Mouse (Mus musculus) liver, adult 2 months (tissue): ENCODE data around the gene Tcf19. TPM values are rescaled to one million over a fixed set of nuclear protein-coding genes. Genes with fewer than 3 reads are reported as not detected.
A peak's percentile ranks its signal among the peaks of the same experiment; 100 is the strongest.

Source experiments
- DNase-seq: peaks from one replicate; pipeline ENCODE4 v3.0.0-alpha.2; 2011; ENCODE audit warnings: low read depth, low spot score; ENCODE audit errors: extremely low read depth
- H3K27ac ChIP-seq: fragments of 200-500 bp; replicated peaks from 2 replicates; pipeline ENCODE4 v1.5.1; 2012; ENCODE audit warnings: low read depth, mild to moderate bottlenecking, control low read depth, inconsistent platforms, low read length; ENCODE audit not compliant: insufficient read depth
- H3K27me3 ChIP-seq: fragments of 200-500 bp; 2 replicates; pipeline ENCODE4 v1.6.1; 2012; ENCODE audit warnings: mild to moderate bottlenecking, moderate library complexity, low read length, inconsistent platforms; ENCODE audit not compliant: control insufficient read depth, insufficient read depth
- H3K36me3 ChIP-seq: fragments of 200-500 bp; 2 replicates; pipeline ENCODE4 v1.6.1; 2012; ENCODE audit warnings: low read length, inconsistent platforms; ENCODE audit not compliant: control insufficient read depth, insufficient read depth
- H3K4me1 ChIP-seq: fragments of 200-500 bp; 2 replicates; pipeline ENCODE4 v1.6.1; 2011; ENCODE audit warnings: low read length; ENCODE audit not compliant: control insufficient read depth, insufficient read depth
- H3K4me3 ChIP-seq: fragments of 200-500 bp; 2 replicates; pipeline ENCODE4 v1.5.1; 2011; ENCODE audit warnings: low read depth, mild to moderate bottlenecking, control low read depth, low read length, moderate library complexity; ENCODE audit not compliant: insufficient read depth
- H3K79me2 ChIP-seq: fragments of 200-500 bp; 2 replicates; pipeline ENCODE4 v1.6.1; 2012; ENCODE audit warnings: inconsistent platforms, mild to moderate bottlenecking, low read length, moderate library complexity; ENCODE audit not compliant: control insufficient read depth, insufficient read depth
- H3K9ac ChIP-seq: fragments of 200-500 bp; 2 replicates; pipeline ENCODE4 v1.6.1; 2012; ENCODE audit warnings: low read depth, mild to moderate bottlenecking, control low read depth, inconsistent platforms, low read length
- CTCF ChIP-seq: fragments of 200-500 bp; IDR thresholded peaks from 2 replicates; pipeline ENCODE4 v1.5.1; 2011; ENCODE audit warnings: low read depth, low read length, control low read depth
- POLR2A ChIP-seq: fragments of 200-500 bp; IDR thresholded peaks from 2 replicates; pipeline ENCODE4 v1.6.1; 2011; ENCODE audit warnings: low read length, control low read depth; ENCODE audit not compliant: insufficient read depth; ENCODE audit errors: extremely low read depth
- WGBS: fragments of 180-500 bp; shearing (Covaris S2); methylation state at CpG from one replicate; pipeline ENCODE4 v1.1.7; 2018; 5-methylcytosine and 5-hydroxymethylcytosine counted together
- polyA plus RNA-seq: library from polyadenylated mRNA; depleted of rRNA; stranded (reverse); fragments of >200 nt; gene quantifications from 2 replicates; pipeline ENCODE4 v1.2.3, GENCODE M21; 2012
- total RNA-seq: library from RNA; depleted of rRNA; stranded (reverse); fragments of >200 nt; gene quantifications from 2 replicates; pipeline ENCODE4 v1.2.3, GENCODE M21; 2014

The Tcf19 gene
- total and polyA plus RNA-seq, 2 experiments = 1.9 to 3.1 TPM

DNA sequence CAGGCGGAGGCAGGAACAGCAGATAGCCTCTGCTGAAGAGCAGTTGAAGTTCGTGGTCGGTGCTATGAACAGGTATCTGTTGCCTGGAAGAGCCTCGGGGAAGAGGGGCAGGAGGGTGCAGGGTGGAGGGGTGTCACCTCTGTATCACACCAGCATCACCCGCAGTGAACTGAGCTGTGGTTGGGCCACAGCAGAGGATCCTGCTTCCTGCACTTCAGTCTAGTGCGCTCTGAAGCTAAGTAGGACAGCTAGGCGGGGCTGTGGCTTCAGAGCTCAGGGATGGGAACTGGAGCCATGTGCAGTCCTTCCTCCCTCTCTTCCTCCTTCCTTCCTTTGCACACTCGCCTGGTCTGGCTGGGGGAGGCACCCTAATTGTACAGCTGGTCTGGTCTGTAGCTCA, 10.0 kb upstream of the Tcf19 start:
- no peak overlapping the region for H3K4me3 ChIP-seq
- TF ChIP-seq POLR2A (no peak), CTCF (no peak)
- H3K79me2 ChIP-seq = no peaks in the 10 kb centered on the region
- H3K9ac ChIP-seq = no peak overlapping the region
- H3K27ac ChIP-seq = no peak overlapping the region
- 86% methylated on average over 8 of the region's 8 CpGs for WGBS
- no peak for DNase-seq
- H3K27me3 ChIP-seq = no peaks in the 10 kb centered on the region
- H3K36me3 ChIP-seq = no peaks in the 10 kb centered on the region
- H3K4me1 ChIP-seq = no peaks in the 10 kb centered on the region

DNA sequence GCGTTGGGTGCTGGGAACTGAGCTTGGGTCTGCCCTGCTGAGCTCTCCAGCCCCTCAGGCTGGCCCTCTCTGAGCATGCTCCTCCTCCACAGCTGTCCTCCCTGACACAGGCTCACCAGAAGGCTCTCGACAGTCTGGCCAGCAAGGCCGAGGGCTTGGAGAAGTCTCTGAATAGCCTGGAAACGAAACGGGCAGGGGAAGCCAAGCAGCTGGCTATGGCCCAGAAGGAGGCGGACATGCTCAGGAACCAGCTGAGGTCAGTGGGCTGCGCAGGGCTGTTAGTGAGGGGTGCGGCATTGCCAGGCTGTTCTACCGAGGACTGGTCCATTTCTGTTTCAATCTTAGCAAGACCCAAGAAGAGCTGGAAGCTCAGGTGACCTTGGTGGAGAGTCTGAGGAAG, 7.7 kb upstream of the Tcf19 start:
- Histone ChIP-seq H3K79me2 (no peaks in the 10 kb centered on the region), H3K27me3 (no peaks in the 10 kb centered on the region), H3K4me1 (no peaks in the 10 kb centered on the region), H3K27ac (no peak overlapping the region), H3K4me3 (no peak overlapping the region), H3K36me3 (no peaks in the 10 kb centered on the region), H3K9ac (no peak overlapping the region)
- DNase-seq = no peak
- no peak for TF ChIP-seq POLR2A
- no peak for TF ChIP-seq CTCF
- 95% methylated on average over 9 of the region's 9 CpGs for WGBS

DNA sequence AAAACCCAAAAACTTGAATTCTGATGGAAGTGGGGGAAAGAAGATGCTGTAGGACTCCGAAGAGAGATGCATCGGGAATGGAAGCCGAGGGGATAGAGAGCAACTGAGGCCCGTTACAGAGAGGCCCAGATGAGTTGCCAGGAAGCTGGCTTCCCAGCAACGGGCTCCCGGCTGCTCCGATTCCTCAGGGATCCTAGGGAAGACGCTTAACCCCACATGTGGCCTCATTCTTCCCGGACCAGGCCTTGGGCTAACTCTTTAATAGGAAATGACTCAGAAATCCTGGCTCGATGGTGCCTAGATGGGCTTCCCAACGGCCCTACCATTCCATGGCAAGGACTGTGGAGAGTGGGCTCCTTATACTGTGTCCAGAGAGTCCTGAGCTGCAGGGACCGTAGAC, 902 bp upstream of the Tcf19 start:
- DNase-seq = no peak
- H3K4me3 ChIP-seq = peak overlapping the region; percentile 22; the same call in 1 of the 2 replicates
- peaks cover 4% of the 10 kb centered on the region for H3K4me1 ChIP-seq
- no peaks in the 10 kb centered on the region for H3K36me3 ChIP-seq
- WGBS = 19% methylated on average over 12 of the region's 12 CpGs
- H3K9ac ChIP-seq = no peak overlapping the region
- TF ChIP-seq CTCF = no peak
- TF ChIP-seq POLR2A = no peak
- H3K27ac ChIP-seq = no peak overlapping the region
- no peaks in the 10 kb centered on the region for H3K79me2 ChIP-seq
- H3K27me3 ChIP-seq = no peaks in the 10 kb centered on the region

DNA sequence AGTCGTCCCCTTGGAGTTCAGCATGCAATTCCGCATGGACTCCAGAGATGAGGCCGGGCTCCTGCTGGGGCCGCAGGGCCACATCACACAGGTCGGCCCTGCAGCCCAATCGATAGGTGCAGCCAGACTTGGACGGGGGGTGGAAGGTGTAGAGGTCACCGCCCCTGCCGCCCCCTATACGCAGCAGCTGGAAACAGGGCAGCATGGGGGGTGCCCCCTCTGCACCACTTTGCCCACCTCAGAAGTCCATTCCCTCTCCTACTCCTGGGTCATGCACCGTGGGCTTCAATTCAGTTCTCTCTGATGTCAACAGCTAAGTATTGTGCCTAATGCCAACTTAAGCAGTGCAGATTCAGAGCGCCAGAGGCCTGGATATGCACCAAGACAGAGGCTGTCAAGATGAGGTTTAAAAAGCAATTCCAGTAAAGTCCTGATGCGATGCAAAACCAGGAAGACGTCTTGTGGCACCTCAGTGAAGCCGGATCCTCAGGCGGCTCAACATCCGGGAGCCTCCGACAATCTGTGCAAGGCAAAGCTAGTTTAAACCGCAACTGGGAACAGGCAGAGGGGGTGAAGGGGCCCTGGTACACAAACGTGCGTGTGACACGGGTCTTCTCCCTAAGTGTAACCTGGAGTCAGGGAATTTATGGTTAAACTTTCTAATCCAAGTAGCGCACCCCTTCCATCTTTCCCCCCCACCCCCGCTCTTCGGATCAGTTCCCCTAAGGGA, 548 bp downstream of the Tcf19 start:
- H3K27ac ChIP-seq = no peak overlapping the region
- peak overlapping the region; percentile 24 for H3K9ac ChIP-seq
- H3K79me2 ChIP-seq = no peaks in the 10 kb centered on the region
- 7% methylated on average over 25 of the region's 25 CpGs for WGBS
- TF ChIP-seq POLR2A (no peak), CTCF (no peak)
- no peaks in the 10 kb centered on the region for H3K36me3 ChIP-seq
- H3K27me3 ChIP-seq = no peaks in the 10 kb centered on the region
- peaks cover 4% of the 10 kb centered on the region for H3K4me1 ChIP-seq
- DNase-seq = no peak
- H3K4me3 ChIP-seq = peak overlapping the region; percentile 53

DNA sequence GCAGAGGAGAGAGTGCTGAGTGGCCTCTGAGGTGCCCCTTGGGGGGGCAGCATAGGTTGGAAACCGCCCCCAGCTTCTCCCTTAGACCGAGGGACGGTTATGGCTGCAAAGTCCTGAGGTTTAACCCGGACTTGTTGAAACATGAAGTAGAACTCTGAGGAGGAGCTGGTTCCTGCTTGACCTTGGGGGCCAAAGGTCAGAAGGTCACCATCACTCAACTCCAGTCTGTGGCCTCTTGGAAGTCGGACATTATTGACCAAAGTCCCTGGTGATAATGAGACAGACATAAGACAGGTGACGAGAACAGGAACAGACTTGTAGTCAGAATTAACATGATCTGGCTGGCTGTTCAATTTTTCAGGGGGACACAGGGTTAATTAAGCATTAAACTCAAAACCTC, 1.9 kb downstream of the Tcf19 start:
- Histone ChIP-seq H3K27ac (no peak overlapping the region), H3K36me3 (no peaks in the 10 kb centered on the region), H3K27me3 (no peaks in the 10 kb centered on the region), H3K79me2 (no peaks in the 10 kb centered on the region), H3K4me1 (peaks cover 4% of the 10 kb centered on the region), H3K4me3 (no peak overlapping the region), H3K9ac (no peak overlapping the region)
- WGBS = 81% methylated on average over 6 of the region's 6 CpGs
- TF ChIP-seq CTCF = no peak
- no peak for TF ChIP-seq POLR2A
- DNase-seq = no peak

DNA sequence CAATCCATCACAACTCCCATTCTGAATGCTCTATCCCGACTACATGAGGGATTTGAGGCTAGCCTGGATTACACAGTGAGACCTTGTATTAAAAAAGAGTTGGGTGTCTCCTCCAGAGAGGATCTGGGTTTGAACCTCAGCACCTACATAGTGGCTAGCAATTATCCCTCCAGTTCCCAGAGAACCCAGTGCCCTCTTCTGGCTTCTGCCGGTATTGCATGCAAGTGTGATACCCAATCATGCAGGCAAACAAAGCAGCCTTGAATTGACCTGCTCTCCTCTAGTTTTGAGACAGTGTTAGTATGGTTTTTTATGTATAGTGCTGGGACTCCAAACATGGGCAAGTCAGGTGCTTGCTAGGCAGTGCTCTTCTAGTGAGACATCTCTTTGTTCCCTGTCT, 2.7 kb downstream of the Tcf19 start:
- peak; percentile 55 for DNase-seq
- H3K27ac ChIP-seq = no peak overlapping the region
- peak; percentile 73 for TF ChIP-seq CTCF
- TF ChIP-seq POLR2A = no peak
- H3K27me3 ChIP-seq = no peaks in the 10 kb centered on the region
- no peaks in the 10 kb centered on the region for H3K79me2 ChIP-seq
- H3K4me3 ChIP-seq = no peak overlapping the region
- H3K36me3 ChIP-seq = no peaks in the 10 kb centered on the region
- peaks cover 4% of the 10 kb centered on the region for H3K4me1 ChIP-seq
- no peak overlapping the region for H3K9ac ChIP-seq
- 31% methylated on average over 2 of the region's 2 CpGs for WGBS
